Mouse (Mus musculus): ENCODE measurements at regions not wholly inside any gene's neighbourhood (a gene's known extent, or its start where the extent isn't known, plus 50 kb on each side); places are given as distances from the start of the nearest gene placed in this dataset.

DNA sequence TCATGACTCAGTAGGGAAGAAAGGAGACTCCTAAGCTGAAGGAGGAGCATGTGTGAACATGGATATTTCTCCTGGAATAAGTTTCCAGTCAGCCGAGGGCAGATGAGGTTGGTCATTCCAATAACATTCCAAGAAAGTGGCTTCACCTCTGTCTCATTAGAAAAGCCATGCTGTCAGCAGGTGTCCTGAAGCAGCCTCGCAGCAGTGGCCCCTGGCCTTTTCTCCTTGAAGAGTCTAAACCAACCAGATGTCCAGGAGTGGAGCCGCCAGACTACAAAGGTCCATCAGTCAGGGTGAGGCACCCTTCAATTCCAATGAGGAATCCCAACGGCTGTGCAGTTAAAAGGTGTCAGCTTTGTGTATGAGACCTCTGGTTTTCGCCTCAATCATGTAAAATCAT, 197.2 kb upstream of the Klf3 start:
- H3K27ac ChIP-seq (ENCODE audit: control insufficient read depth, low read depth, low read length): no peak overlapping the region
- no peak for DNase-seq (ENCODE audit: low read depth, low spot score)
- H3K9ac ChIP-seq (ENCODE audit: control insufficient read depth, low read depth, low read length, poor library complexity, severe bottlenecking): no peak overlapping the region
- H3K36me3 ChIP-seq (ENCODE audit: control insufficient read depth in 1 of 2, insufficient read depth in 2 of 2, low read length in 2 of 2): peaks cover 0 to 12% of the 10 kb centered on the region in 2 experiments; a peak in 2 of 4 replicates
- TF ChIP-seq CHD2 (IDR thresholded peaks at IDR 0.05; ENCODE audit: low read length) (no peak), SMC3 (IDR thresholded peaks at IDR 0.05; ENCODE audit: low read depth, low read length) (no peak), TBP (IDR thresholded peaks at IDR 0.05; ENCODE audit: low read depth, low read length) (no peak), USF1 (IDR thresholded peaks at IDR 0.05; ENCODE audit: low read depth, low read length) (no peak), MAX (IDR thresholded peaks at IDR 0.05; ENCODE audit: low read length) (no peak), USF2 (IDR thresholded peaks at IDR 0.05; ENCODE audit: borderline replicate concordance in 1 of 2, insufficient read depth in 1 of 2, low read depth in 1 of 2, low read length in 2 of 2) (no peak), POLR2AphosphoS2 (IDR thresholded peaks at IDR 0.05; ENCODE audit: low read length) (no peak), MXI1 (IDR thresholded peaks at IDR 0.05; ENCODE audit: low read depth, low read length) (no peak)
- no peaks in the 10 kb centered on the region for H3K79me2 ChIP-seq (ENCODE audit: control insufficient read depth, insufficient read depth, low read length, poor library complexity)
- no peaks in the 10 kb centered on the region for H3K27me3 ChIP-seq (ENCODE audit: control insufficient read depth in 1 of 2, insufficient read depth in 2 of 2, low read length in 2 of 2)
- no peak overlapping the region for H3K4me3 ChIP-seq (ENCODE audit: control insufficient read depth in 1 of 2, insufficient read depth in 1 of 2, low read depth in 2 of 2, low read length in 2 of 2)
- H3K9me3 ChIP-seq (replicated peaks; ENCODE audit: insufficient read depth, low read length): no peaks in the 10 kb centered on the region
- H3K4me1 ChIP-seq (ENCODE audit: control insufficient read depth in 1 of 2, insufficient read depth in 2 of 2, low read length in 2 of 2): peaks cover 2 to 14% of the 10 kb centered on the region in 2 experiments; a peak in 3 of 4 replicates

DNA sequence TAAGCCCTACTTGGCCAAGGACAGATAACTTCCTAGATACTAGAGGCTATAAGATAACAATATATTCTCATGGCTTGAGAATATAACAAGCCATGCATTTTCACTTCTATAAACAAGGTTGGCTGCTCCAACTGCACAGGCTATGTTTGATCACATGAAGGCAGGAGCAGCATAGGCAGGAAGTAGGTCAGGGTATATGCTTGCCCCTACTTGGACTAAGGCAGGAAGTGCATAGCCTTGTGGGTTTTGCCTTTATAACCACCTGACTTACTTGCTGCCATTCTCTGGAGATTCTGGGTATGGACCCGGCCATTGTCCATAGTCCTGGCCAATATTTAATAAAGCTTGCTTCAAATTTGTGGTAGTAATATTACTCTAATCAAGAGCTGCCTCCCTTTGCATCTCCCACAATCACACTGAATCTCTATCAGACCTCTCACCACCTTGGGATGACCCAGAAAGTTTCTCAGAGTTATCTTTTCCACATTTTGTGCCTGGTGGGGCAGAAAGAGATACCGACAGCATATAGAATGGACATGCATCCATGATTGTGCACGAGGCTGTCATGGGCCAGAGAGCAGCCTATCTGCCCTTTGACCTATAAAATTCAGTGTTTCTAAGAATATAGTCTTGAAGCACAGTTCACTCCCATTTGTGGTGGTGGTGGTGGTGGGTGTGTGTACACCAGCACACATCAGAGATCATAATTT, 193.7 kb upstream of the Klf3 start:
- H3K27me3 ChIP-seq (ENCODE audit: control insufficient read depth in 1 of 2, insufficient read depth in 2 of 2, low read length in 2 of 2): no peaks in the 10 kb centered on the region
- H3K9me3 ChIP-seq (replicated peaks; ENCODE audit: insufficient read depth, low read length): no peaks in the 10 kb centered on the region
- H3K4me3 ChIP-seq (ENCODE audit: control insufficient read depth in 1 of 2, insufficient read depth in 1 of 2, low read depth in 2 of 2, low read length in 2 of 2): no peak overlapping the region
- no peak for DNase-seq (ENCODE audit: low read depth, low spot score)
- H3K9ac ChIP-seq (ENCODE audit: control insufficient read depth, low read depth, low read length, poor library complexity, severe bottlenecking): no peak overlapping the region
- H3K36me3 ChIP-seq (ENCODE audit: control insufficient read depth in 1 of 2, insufficient read depth in 2 of 2, low read length in 2 of 2): peaks cover 0 to 3% of the 10 kb centered on the region in 2 experiments; a peak in 1 of 4 replicates
- H3K79me2 ChIP-seq (ENCODE audit: control insufficient read depth, insufficient read depth, low read length, poor library complexity): no peaks in the 10 kb centered on the region
- TF ChIP-seq KAT2A (conservative IDR thresholded peaks at IDR 0.05; ENCODE audit: low read depth, low read length) (no peak), MEF2A (IDR thresholded peaks at IDR 0.05; ENCODE audit: extremely low read depth, insufficient replicate concordance, low read depth, low read length, poor library complexity, severe bottlenecking) (no peak), TCF12 (IDR thresholded peaks at IDR 0.05; ENCODE audit: low read depth, low read length) (no peak), ZMIZ1 (IDR thresholded peaks at IDR 0.05; ENCODE audit: low read depth, low read length) (no peak), MXI1 (IDR thresholded peaks at IDR 0.05; ENCODE audit: low read depth, low read length) (no peak), HCFC1 (IDR thresholded peaks at IDR 0.05; ENCODE audit: low read depth, low read length) (no peak), POLR2A (IDR thresholded peaks at IDR 0.05; ENCODE audit: control insufficient read depth in 1 of 2, insufficient read depth in 1 of 2, low read depth in 1 of 2, low read length in 2 of 2, poor library complexity in 1 of 2) (no peak), TAL1 (IDR thresholded peaks at IDR 0.05; ENCODE audit: low read length) (no peak), TBP (IDR thresholded peaks at IDR 0.05; ENCODE audit: low read depth, low read length) (no peak), NRF1 (IDR thresholded peaks at IDR 0.05; ENCODE audit: insufficient read depth, low read depth, low read length, poor library complexity, severe bottlenecking) (no peak), E2F4 (IDR thresholded peaks at IDR 0.05; ENCODE audit: borderline replicate concordance, low read depth, low read length) (no peak), CTCF (IDR thresholded peaks at IDR 0.05 in 2 of 3, conservative IDR thresholded peaks at IDR 0.05 in 1 of 3; ENCODE audit: control insufficient read depth in 1 of 3, insufficient read depth in 1 of 3, low read depth in 2 of 3, low read length in 3 of 3, poor library complexity in 1 of 3, severe bottlenecking in 1 of 3) (no peak), MAZ (IDR thresholded peaks at IDR 0.05; ENCODE audit: low read depth, low read length) (no peak), RCOR1 (IDR thresholded peaks at IDR 0.05; ENCODE audit: low read depth, low read length) (no peak), GABPA (IDR thresholded peaks at IDR 0.05; ENCODE audit: low read depth, low read length) (no peak), POLR2AphosphoS5 (IDR thresholded peaks at IDR 0.05; ENCODE audit: borderline replicate concordance, low read depth, low read length) (no peak), SMC3 (IDR thresholded peaks at IDR 0.05; ENCODE audit: low read depth, low read length) (no peak)
- peaks cover 0 to 5% of the 10 kb centered on the region in 2 experiments; a peak in 2 of 4 replicates for H3K4me1 ChIP-seq (ENCODE audit: control insufficient read depth in 1 of 2, insufficient read depth in 2 of 2, low read length in 2 of 2)
- no peak overlapping the region for H3K27ac ChIP-seq (ENCODE audit: control insufficient read depth, low read depth, low read length)

Data from MEL (cell line).